Mouse (Mus musculus) spleen, postnatal 36 days (tissue): ENCODE measurements around the gene Kcnmb3.

Source experiments
- DNase-seq, 2 experiments: peaks; one replicate each; pipeline ENCODE4 v3.0.0; 2022; ENCODE audit warnings: low spot score in 2 of 2, mixed read lengths in 1 of 2

Gene Kcnmb3

DNA sequence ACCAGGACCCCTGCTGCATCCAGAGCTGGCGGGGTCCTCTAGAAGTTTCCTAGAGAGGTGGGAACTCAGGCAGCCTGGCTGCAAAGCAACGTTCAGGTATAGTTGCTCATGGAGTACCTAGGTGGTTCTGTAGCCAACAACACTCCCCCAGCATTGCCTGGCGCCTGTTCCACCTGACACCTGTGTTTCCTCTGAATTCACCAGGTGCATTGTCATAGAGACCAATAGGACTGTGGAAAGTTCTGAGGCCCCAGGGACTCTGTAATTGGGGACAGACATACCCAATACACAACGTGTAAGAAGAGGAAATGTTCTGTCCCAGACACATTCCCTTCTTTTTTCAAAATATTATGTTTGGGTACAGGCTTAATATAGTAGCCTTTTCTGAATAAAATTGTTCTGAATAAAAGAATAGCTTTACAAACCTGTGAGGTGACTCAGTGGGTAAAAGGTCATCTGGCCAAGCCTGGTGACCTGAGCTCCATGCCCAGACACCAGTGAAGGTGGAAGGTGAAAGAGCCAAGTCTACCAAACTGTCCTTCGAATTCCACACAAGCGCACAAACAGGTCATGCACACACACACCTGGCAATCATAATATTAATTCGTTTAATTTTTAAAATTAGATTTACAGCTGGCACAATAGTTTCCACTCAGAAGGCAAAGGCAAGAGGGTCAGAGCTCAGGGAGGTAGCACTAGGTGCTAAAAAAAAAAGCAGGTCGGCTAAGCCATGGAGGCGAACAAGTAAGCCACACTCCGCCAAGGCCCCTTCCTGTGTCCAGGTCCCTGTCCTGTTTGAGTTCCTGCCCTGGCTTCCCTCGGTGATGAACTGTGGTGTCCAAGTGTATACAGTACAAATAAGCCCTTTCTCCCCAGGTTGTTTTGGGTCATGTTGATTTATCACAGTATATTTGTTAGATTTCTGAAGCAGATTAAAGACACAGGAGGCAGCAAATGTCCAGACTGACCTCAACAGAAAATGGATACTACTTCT is at the start of gene Kcnmb3:
Gene Kcnmb3 (minus strand): TSS at position 135 of the 994 bp plus-strand sequence.
- peak; percentile 33 to 35 for DNase-seq

DNA sequence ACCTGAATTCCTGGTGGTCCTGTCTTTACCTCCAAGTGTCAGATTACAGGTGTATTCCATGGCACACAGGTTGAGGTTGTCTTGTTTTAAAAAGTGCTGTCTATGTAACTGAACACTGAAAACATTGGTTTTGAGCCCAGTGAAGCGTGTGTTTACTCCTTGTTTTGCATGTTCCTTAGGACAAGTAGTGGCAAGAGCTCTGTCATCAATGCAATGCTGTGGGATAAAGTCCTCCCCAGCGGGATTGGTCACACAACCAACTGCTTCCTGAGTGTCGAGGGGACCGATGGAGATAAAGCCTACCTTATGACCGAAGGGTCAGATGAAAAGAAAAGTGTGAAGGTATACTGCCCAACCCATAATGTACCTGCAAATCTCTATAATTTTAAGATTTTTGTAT is 46.1 kb upstream of the Kcnmb3 start:
- no peak for DNase-seq

DNA sequence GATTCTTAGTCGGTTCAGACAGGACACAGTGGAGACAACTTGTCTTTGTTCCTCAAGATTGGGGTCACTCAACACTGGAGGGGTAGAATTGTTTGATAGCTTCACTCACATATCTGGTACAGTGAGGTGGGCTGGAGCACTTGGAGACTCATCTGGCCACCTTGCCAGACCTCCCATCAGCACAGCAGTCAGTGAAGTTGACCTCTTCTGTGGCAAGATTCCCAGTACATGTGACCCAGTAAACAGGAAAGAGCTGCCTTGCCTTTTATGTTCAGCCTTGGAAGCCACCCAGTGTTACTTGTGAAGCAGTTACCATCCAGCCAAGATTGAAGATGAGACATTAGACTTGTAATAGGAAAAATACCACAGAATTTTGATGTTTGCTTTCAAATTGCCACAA is 45.5 kb upstream of the Kcnmb3 start:
- no peak for DNase-seq

DNA sequence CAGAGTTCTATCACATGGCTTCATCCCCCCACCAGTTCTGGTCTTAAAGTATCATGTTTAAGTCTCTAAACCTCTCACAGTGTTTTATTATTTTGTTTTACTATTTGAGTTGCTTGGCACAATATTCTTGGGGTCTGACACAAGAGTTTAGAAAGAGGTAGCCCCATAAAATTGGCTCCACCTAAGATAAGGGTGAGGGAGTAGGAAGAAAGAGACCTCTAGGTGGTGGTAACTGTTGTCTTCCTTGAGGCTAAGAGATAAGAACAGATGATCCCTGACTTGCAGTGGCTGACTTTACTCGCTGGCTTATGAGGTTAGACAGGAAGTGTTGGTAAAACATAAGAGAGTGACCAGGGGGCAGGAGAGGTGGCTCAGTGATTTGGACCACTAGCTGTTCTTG is 43.7 kb upstream of the Kcnmb3 start:
- no peak for DNase-seq

DNA sequence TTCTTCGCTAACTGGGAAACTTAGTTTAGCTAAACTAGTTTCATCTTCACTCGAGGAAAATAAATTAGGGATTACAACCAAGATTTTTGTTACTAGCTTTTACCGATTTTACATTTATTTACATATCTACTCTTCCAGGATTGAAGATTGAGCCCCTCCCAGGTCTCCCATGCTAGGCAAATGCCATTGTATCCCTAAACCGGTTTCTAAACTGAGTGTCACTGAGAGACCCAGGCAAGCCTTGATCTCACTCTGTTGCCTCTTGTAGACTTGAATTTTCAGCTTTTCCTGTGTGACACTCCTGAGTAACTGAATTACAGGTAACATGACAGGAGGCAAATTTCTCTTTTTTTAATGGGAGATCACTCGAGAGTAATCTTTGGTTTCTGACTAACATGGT is 38.0 kb upstream of the Kcnmb3 start:
- DNase-seq, result no peak

DNA sequence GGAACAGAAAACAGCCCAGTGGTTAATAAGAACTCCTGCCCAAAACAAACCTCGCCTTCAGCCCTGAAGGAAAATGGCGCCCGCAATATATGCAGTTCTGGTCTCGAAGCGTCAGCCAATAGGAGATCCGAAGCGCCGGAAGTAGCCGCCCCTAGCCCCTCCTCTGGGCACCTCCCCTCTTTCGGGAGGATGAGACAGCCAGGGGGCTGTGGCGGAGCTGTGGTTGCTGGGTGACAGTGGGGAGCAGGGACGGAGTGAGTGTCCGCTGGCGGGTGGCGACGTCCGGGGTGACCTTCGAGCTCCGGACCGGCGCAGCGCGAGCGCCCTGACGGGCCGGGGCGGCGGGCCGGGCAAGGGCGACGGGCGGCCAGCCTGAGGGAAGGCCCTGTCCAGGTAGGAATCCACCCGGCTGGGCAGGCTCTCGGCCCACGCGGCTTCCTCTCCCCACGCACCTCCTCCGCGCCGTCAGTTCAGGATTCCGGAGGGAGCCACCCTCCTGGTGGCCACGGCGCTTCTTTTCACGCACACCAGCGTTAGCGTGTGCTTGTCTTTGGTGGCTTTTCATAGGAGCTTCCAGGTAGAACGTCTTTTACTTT is 37.4 kb upstream of the Kcnmb3 start, which contains the start of gene Mfn1:
Gene Mfn1 (plus strand): TSS at position 163 of the 596 bp plus-strand sequence.
- DNase-seq, result peak; percentile 94 to 95

DNA sequence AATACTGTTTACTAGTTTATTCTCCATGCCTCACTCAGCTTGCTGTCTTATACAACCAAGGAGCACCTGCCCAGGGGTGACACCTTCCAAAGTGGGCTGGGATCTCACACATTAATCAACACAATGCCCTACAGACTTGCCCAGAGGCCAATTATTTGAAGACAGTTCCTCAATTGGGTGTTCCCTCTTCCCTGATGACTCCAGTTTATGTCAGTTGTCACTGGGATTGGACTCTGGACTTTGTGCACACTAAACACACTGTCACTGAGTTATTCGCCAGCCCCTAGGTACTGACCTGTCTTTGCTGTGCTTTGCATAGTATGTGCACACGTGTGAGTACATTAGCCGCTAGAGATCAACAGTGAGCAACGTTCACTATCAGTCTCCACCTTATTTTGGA is 35.1 kb upstream of the Kcnmb3 start:
- DNase-seq, result no peak

DNA sequence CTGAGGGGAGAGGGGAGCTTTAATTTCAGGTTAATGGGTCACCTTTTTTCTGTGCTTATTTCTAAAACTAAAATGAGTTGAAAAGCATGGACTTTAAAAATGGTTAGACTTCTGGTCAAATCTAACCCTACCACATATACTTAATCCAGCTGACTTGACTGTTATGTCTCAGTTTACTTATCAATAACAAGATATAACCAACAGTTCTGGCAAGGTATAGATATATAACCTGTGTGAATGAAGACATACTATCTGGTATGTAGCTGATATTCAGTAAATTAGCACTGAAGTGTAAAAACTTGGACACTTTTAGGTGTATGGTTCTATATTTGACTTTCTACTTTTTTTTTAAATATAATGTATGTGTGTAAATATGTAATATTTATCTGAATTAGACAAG is 21.5 kb upstream of the Kcnmb3 start:
- DNase-seq, result no peak

DNA sequence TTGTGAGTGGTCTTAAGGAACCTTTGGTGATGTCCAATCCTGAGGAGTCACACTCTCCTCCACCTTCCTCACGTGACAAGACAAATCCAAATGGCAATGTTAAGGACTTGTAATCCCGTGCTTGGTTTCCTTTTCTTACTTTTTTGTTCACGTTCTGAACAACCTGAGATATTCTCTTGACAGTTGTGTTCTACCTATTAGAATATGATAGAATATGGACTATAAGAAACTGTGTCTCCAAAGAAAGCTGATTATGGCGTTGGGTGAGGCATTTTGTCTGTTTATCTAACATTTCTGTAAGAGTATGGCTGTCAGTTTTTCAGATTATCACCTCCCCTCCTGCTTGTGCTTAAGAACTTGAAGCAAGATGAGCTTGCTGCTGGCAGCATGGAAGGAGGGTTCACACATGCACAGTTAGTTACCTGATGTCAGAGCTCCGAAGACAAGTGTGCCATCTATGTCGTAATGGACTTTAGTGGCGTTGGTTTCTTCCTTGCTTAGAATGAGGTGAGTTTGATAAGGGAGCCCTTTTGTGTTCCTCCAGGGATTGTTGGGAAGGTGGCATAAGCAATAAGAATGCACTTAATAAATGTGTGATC is 20.8 kb upstream of the Kcnmb3 start:
- no peak for DNase-seq

DNA sequence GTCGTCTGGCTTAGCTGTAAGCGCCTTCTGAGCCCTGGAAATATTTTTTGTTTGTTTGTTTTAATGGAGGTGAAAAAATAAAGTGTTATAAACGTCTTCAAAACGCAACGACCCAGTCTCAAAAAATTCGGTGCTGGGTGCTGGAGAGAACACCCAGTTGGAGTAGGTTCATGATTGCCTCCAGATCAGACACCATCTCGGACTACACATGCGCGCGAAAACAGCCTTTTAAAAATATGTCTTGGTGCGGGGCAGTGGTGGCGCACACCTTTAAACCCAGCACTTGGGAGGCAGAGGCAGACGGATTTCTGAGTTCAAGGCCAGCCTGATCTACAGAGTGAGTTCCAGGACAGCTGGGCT is 19.1 kb upstream of the Kcnmb3 start:
- DNase-seq, result peak; percentile 19 to 40

DNA sequence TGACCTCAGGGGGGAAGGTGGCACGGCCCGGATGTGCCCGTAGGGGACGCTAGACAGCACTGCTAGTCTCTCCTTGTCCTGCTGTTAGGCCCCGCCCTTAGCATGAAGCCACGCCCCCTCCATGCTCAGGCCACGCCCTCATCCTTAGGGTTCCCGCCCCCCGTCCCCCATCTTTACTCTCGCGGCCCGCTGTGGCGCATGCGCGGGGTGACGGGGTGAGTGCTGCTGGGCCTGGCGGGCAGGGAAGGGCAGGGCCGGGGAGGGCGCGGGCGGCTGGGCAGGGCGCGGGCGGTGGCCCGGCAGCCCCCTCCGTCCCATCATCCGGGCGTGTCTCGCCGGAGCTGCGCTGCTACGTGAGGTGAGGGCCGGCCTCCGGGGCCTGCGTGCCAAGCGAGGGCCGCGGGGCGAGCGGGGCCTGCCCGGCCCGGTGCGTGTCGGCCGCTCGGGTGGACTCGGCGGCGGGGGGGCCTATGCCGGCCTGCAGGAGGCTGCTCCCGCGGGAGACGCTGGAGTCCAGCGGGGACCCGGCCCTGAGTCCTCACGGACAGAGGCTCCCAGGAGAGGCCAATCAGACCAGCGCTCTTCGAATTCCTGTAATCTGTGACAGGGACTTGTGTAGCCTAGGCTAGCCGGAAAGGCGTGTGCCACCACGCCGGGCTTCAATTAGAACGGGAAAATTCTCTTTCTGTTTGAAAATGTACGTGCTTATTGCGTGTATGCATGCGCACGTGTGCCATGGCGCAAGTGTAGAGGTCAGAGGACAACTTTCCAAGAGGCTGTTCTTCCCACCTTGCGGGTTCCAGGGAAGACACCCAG is 18.6 kb upstream of the Kcnmb3 start:
- peak; percentile 96 for DNase-seq

DNA sequence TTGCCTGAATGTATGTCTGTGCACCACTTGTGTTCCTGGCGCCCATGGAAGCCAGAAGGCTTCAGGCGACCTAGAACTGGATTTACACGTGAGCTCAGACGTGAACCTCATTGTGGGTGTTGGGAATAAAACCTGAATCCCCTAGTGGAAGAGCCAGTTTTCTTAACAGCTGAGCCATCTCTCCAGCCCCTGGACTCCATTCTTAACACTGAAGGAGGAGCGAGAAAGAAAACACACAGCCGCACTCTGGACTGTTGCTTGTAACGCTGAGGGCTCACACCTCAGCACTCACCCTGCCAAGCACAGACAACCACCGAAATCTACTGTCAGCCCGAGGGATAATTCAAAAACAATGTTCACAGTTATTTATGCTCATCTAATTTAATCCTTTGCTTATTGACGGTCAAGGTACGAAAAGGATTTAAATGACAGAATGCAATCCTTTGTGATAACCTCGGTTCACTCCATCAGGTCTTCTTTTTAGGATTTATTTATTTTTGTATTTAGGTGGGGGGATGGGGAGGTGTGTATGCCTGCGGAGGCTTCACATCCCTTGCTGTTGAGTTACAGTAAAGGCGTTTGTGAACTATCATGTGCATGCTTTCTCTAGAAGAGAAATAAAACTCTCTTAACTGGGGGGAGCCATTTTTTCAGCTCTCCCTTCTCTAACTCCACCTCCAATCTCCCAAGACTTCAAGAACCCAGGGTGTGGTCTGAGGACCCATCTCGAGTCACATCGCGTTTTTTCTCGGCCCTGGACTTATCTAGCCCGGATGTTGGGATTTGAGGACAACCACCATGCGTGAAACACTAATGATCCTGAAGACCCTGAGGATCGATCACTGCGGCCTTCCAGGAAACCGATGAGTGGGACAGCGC is 17.7 kb upstream of the Kcnmb3 start, which contains the start of gene Zfp639:
Gene Zfp639 (plus strand): TSS at position 764 of the 879 bp plus-strand sequence.
- no peak for DNase-seq

DNA sequence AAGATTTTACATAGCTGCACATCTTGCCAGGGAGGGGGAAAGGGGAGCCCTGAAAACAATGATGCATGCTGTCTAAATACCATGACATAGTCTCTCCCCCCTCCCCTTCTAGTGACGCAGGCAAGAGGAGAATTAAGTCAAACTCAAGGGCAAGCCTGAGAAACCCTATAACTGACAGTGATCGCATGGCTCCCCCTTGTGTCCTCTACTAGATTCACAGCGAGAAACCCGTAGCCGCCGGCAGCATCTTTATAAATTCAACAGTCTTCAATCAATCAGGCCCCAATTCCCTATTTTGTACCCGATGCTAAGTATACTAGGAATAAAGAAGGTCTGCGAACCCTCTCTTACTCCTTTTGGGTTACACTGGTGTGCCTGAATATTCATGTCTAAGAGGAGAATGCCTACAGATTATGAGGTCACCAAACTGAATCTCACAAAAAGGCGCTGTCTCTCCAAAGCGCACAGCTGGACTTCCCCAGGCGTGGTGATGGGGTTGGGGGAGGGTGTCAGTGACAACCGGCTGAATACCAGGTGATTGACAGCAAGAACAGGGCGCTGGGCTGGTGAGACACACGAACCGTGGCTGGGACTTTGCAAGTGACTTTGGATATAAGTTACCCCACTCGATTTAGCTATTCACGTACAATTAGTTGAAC is 16.8 kb upstream of the Kcnmb3 start:
- DNase-seq, result peak; percentile 69 to 80

DNA sequence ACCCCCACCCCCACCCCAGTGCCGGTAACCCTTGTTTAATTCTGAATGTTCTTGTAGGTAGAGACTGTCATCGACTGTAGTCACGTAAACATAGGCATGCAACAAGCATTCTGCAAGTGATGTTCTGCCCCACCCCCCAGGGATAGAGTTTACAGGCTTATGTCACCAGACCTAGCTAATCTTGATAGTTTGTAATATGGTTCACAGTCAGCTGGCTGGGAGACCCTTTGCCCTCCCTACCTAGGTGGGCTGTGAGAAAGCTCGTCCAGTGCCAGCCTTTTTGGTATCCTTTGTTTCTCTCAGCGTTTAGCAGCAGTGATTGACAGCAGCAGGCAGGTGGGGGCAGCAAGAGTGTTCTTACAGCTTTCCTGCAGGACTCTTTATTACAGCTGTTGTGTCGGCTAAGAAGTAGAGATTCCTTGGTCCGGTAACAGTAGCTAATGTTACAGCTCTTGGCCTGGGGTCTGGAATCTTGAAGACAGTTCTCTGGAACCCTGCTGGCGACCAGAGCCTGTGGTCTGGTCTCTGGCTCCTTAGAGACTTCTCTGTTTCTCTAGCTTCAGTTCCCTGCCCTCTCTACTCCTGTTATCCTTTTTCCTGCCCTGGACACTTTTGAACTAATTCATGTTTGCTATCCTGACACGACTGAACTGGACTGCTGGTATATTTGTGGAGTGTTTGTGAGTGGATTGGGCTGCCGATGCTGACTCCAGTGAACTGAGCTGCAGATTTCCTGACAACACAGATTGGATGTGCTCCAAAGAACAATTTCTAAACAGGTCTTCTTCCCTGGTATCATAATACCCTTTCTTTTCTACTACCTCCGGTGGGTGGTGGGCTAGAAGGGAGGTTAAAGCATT is 14.6 kb upstream of the Kcnmb3 start:
- DNase-seq, result no peak

DNA sequence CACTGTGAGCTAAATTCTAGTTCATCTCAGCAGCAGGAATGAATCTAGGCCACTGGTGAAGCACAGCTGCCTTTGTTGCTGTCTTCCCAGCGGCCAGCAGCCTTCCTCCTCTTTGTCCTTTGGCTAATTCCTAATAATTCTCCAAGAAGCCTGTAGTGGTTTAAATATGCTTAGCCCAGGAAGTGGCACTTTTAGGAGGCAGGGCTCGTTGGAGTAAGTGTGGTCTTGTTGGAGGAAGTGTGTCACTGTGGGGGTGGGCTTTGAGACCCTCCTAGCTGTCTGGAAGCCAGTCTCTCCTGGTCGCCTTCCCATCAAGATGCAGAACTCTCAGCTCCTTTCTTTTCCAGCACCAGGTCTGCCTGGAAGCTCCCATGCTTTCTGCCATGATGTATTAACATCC is 13.8 kb upstream of the Kcnmb3 start:
- no peak for DNase-seq

DNA sequence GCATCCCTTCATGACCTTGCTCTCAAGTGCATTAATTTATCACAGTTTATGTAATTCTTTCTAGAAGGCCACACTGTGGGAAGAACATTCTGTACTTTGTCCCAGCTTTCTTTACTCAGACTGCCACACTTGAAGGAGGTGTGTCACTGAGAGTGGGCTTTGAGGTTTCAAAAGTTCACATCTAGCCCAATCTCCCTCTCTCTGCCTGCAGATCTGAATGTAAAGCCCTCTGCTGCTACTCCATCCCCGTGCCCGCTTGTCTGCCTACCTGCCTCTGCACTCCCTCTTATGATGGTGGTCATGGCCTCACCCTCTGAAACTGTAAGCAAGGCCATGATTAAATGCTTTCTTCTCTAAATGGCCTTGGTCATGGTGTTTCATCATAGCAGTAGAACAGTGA is 8.3 kb upstream of the Kcnmb3 start:
- DNase-seq, result no peak

DNA sequence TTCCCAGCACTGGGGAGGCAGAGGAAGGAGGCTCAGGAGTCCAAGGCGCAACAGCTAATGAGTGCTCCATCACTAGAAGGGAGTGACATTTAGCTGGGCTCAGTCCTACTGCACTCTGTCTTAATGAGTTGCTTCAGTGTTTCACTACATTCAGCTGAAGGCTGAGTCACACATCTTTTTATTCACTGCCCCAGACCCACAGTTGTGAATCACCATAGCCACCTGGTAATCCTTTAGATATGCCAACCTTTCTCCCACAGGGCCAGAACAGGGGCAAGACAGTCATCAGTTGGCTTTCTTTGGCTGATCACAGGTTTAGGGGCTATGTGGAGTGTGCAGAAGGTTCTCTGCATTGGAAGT is 4.7 kb upstream of the Kcnmb3 start:
- DNase-seq, result no peak

DNA sequence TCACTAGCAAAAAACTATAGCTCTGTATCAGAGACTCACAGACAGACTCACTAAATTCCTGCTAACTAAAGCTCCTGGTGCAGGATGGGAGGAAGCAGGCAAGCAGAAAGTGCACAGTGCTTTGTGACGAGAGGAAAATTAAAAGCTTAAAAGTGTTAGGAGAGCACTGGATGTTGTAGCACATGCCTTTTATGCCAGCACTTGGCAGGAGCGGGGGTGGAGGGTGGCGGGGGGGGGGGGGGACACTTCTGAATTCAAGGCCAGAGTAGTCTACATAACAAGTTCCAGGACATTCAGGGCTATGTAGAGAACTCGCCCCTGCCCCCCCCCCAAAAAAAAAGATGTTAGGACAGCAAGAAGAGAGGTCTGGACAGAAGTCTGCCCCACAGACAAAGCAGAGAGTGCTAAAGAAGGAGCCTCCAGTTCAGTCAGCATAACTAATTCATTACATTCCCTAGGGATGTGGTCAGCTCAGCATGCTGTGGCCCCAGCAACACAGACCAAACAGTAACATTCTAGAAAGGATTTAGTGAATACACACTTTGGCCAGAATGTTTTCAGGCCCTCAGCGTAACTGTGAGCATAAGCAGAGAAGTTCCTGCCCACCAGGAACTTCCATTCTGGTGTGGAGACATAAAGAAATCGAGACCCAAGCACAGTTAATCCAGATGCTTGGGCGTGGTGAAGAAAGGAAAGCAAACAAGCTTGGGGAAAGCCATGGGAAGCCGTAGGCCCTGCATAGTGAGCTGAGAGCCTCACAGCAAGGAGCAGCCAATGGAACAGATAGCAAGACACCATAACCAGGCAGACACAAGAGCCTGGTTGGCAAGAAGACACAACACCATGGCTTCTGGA is 4.1 kb upstream of the Kcnmb3 start:
- DNase-seq, result no peak
